Mouse (Mus musculus) right cerebral cortex, postnatal 4 days (tissue): ENCODE results near the gene Gab2.

ENCODE experiments used
- DNase-seq: peaks from one replicate; pipeline ENCODE4 v3.0.0-alpha.2; 2022

Gene Gab2

DNA sequence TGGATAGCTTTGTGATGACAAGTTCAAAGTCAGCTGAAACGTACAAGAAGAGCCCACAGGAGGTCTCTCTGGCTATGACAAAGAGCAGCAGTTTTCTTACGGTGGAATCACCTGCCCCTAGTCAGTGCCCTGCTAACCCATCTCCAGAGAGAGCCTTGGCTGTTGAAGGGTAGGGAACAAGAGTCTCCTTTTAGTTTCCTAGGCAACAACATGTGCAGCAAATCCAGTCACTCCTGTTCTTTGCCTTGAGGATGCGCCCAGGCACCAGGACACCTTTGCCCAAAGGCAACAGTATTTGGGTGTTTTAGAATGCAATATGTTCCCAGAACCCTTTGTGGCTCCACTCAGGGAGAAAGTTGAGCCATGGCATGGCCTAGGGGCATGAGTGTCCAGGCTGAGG, 266.9 kb downstream of the Gab2 start:
- no peak for DNase-seq

- DNase-seq, result no peak
Measured at GRCm38 (mm10) chr7:97348836-97349235, 267.4 kb downstream of the Gab2 start.

- no peak for DNase-seq
Measured at GRCm38 (mm10) chr7:97349438-97349837, 268.1 kb downstream of the Gab2 start.

- no peak for DNase-seq
Measured at GRCm38 (mm10) chr7:97350891-97351290, 269.5 kb downstream of the Gab2 start.

DNA sequence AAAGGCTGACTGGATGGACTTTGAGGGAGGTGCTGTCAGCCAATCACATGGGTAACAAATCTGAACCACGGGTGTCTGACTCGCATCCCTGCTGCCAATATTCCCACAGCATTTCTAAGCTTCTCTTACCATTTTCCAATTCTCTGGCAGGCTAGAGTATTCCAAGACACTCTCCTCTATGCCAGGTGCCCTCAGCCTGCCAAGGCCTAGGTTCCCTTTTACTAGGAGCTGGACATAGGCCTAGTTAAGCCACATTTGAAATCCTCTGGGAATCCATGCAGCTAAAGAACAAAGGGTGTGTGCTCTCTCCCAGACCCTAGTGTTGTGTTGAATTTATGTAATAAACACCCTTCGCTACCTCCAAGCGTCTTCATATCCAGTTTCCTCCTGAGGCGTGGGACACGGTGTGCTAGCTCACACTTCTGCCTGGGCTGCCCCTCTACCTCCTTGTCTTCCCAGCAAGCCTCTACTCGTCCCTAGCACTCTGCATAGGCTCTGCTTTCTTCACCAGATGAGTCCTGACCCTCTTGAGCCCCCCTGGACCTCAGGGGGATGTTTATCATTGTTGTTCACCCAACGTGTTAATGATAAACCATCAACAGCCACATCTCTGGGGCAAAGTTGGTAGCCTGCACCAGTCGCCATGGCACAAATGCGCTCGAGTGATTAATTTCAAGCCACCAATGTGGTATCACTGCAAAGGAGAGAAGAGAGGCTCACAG, 270.6 kb downstream of the Gab2 start:
- DNase-seq, result no peak

GRCm38 (mm10) chr7:97353356-97353755, 272.0 kb downstream of the Gab2 start:
- no peak for DNase-seq

DNA sequence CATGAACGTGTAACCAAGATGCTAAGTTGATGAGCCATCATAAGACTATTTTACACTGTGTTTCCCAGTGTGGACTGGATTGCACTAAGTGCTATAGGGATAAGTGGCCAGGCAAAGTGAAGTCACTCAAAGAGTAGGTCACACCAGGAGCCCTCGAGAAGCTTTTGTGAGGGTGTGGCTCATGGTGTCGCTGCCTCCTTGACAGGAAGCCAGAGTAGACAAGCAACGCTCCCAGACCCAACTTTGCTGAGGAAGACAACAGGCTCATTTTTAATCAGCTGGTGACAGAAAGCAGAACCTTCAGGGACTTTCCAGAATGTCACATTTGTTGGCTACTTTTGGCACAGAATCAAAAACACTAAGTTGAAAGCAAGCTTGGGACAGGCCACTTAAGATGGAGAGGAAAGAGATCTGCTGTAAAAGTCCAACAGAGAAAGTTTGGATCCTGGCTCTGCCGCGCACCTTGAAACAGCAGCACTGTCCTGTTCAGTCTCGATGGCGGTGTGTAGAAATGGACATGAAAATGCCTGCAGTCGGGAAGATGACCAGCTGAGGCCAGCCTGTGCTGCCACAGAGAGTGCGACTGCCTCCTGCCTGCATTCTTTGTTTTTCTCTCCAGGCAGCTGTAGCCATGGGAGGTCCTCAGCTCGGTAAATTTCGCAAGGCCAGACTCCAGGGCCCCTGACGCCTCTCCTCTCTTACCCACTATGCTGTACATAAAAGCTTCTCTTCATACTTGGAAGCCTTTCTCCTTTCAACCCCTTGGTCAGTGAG, 273.9 kb downstream of the Gab2 start:
- no peak for DNase-seq

- no peak for DNase-seq
Measured at GRCm38 (mm10) chr7:97356253-97356652, 274.9 kb downstream of the Gab2 start.

GRCm38 (mm10) chr7:97356875-97357276, 275.5 kb downstream of the Gab2 start:
- DNase-seq, result no peak

DNA sequence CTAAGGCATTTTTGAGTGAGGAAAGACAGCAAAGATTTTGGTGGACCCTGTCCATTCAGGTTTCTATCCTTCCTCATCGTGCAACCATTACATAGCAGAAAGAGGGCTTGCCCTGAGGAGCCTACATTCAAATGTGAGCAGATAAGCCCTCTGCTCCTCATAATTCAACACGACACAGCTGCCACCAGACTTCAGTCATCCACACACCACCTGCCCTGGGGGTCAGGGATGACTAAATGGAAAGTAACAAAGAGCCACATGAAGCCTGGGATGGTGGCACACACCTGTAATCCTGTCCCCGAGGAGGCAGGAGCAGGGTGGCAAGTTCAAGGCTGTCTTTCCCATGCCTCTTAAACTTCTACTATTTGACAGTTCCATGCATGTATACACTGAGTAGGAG, 276.5 kb downstream of the Gab2 start:
- DNase-seq, result no peak

DNA sequence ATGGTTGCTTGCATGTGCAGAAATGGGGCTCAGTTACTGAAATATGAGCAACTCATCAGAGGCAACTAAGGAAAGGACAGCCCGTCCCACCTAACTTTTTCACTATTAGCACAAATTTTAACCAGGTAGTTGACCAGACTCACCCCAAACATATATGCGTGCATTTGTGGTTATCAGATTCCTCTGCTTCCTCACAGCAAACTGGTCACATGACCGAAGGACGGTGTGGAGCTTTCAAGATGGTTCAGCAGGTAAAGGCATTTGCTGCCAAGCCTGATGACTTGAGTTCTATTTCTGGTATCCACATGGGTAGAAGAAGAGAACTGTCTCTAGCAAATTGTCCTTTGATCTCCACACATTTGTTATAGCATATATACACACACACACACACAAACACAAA, 277.0 kb downstream of the Gab2 start:
- no peak for DNase-seq
